Mouse (Mus musculus): ENCODE measurements around the gene Alpi. TPM values are rescaled to one million over a fixed set of nuclear protein-coding genes. Genes with fewer than 3 reads are reported as not detected.
A peak's percentile ranks its signal among the peaks of the same experiment; 100 is the strongest.

Alpi gene
- not detected in 2 replicates for polyA plus RNA-seq (2015; fragmentation: Nextera tagmentation; extraction: Ambion mirVana)

- Histone ChIP-seq H3K4me1 (peaks cover 5% of the 10 kb centered on the region; the same call in 1 of the 2 replicates), H3K27me3 (peaks cover 5% of the 10 kb centered on the region), H3K27ac (no peak within 1 kb of the TSS), H3K36me3 (ENCODE audit: poor library complexity, severe bottlenecking) (no peaks in the 10 kb centered on the region), H3K9ac (no peak within 1 kb of the TSS), H3K4me2 (no peak within 1 kb of the TSS), H3K9me3 (replicated peaks) (no peaks in the 10 kb centered on the region), H3K4me3 (no peak within 1 kb of the TSS)
- 85% methylated on average over 1 of the region's 1 CpGs for WGBS
- no peak for ATAC-seq
These were observed at the start of gene Alpi for GRCm38 (mm10) chr1:87101411-87101810. TSS of gene Alpi (minus strand) at chr1:87101606.

DNA sequence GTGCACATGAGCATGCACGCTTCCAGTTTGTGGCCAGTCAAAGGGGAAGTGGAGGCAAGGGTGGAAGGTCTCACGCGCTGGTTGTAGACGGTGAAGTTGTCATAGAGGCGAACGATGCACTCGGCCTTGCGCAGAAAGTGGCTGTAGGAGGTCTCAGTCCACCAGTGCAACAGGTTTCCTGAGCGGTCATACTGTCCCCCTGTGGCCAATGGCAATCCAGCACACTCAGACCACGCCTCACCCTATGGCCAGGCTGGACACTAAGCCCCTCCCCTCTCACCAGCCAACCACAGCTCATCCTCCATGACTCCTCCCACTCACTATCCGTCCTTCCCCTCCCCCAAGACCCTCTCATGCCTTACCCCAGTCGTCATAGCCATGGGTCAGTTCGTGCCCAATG, 48.0 kb upstream of the Alpi start:
- peaks cover 3% of the 10 kb centered on the region; the same call in 1 of the 2 replicates for H3K36me3 ChIP-seq (ENCODE audit: poor library complexity, severe bottlenecking)
- ATAC-seq: no peak
- no peaks in the 10 kb centered on the region for H3K9me3 ChIP-seq (replicated peaks)
- no peak overlapping the region for H3K4me2 ChIP-seq
- 31% methylated on average over 13 of the region's 13 CpGs for WGBS
- no peak overlapping the region for H3K4me3 ChIP-seq
- H3K9ac ChIP-seq: no peak overlapping the region
- peaks cover 15% of the 10 kb centered on the region for H3K4me1 ChIP-seq
- H3K27me3 ChIP-seq: peaks cover 62% of the 10 kb centered on the region
- H3K27ac ChIP-seq: no peak overlapping the region

DNA sequence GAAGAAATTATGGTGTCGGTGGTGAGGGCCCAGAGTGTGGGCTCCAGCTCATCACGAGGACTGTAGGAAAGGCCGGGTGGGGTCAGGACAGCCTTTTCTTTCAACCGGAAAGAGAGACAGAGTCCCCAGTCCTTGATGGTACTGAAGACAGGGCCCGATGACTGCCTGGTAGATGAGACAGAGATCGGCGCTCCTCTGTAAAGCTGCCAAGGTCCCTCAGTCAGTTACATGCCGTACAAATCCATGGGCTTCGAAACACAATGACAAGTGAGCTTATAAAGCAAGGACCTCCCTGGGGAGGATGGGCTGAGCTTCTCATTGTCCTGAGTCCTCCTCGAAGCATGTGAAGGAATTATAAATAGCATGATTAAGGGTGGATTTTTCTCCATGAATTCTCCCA, 41.7 kb upstream of the Alpi start:
- 66% methylated on average over 10 of the region's 10 CpGs for WGBS
- H3K4me1 ChIP-seq: peaks cover 16% of the 10 kb centered on the region; the same call in 1 of the 2 replicates
- H3K27me3 ChIP-seq: peaks cover 6% of the 10 kb centered on the region; the same call in 1 of the 2 replicates
- no peak overlapping the region for H3K27ac ChIP-seq
- H3K4me2 ChIP-seq: no peak overlapping the region
- no peak for ATAC-seq
- no peaks in the 10 kb centered on the region for H3K9me3 ChIP-seq (replicated peaks)
- no peaks in the 10 kb centered on the region for H3K36me3 ChIP-seq (ENCODE audit: poor library complexity, severe bottlenecking)
- no peak overlapping the region for H3K4me3 ChIP-seq
- H3K9ac ChIP-seq: no peak overlapping the region

- Histone ChIP-seq H3K9me3 (replicated peaks) (no peaks in the 10 kb centered on the region), H3K9ac (no peak overlapping the region), H3K4me1 (peaks cover 16% of the 10 kb centered on the region; the same call in 1 of the 2 replicates), H3K27me3 (no peaks in the 10 kb centered on the region), H3K36me3 (ENCODE audit: poor library complexity, severe bottlenecking) (no peaks in the 10 kb centered on the region), H3K4me3 (no peak overlapping the region), H3K27ac (0 out of 2 replicates have a peak overlapping the region, but pooled peaks have one; percentile 14), H3K4me2 (no peak overlapping the region)
- ATAC-seq: no peak
- 71% methylated on average over 9 of the region's 9 CpGs for WGBS
These were observed 41.0 kb upstream of the Alpi start for GRCm38 (mm10) chr1:87142456-87142855.

DNA sequence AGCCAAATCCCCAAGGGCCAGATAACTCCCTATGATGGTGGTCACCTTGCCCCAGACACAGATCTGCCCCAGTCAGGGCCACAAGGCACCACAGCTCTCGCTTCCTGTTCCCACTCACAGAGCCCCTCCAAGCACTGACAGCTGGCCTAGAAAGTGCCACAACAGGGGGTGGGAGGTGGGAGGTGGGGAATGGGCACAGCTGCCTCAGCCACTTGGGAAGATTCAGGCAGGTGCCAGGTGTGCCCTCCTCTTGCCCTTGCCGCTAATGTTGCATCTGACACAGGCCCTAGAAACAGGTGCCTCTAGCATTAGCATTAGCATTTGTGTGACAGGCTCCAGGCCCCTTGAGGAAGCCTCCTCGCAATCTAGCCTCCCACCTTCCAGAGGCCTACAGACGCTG, 40.1 kb upstream of the Alpi start:
- no peaks in the 10 kb centered on the region for H3K9me3 ChIP-seq (replicated peaks)
- H3K36me3 ChIP-seq (ENCODE audit: poor library complexity, severe bottlenecking): no peaks in the 10 kb centered on the region
- no peak overlapping the region for H3K27ac ChIP-seq
- no peak for ATAC-seq
- H3K4me3 ChIP-seq: no peak overlapping the region
- H3K9ac ChIP-seq: no peak overlapping the region
- 87% methylated on average over 4 of the region's 4 CpGs for WGBS
- peaks cover 16% of the 10 kb centered on the region; the same call in 1 of the 2 replicates for H3K4me1 ChIP-seq
- H3K4me2 ChIP-seq: no peak overlapping the region
- no peaks in the 10 kb centered on the region for H3K27me3 ChIP-seq

DNA sequence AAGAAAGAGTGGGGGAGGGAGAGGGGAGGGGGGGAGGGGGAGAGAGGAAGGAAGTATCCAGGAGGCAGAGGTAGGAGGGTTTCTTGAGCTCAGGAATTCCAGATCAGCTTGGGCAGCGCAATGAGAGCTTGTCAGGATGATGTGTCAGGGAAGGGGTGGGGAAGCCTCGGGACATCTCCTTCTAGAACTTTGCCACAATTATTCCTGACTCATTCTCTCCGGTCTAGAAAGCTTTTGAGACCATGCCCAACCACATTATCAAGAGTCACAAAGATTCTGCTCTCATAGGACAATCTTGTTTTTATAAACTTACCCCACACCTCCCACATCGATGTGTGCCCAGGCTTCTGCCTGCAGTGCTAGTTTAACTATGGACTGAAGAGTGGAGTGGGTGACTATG, 30.4 kb upstream of the Alpi start:
- Histone ChIP-seq H3K9me3 (replicated peaks) (no peaks in the 10 kb centered on the region), H3K27ac (no peak overlapping the region), H3K4me2 (no peak overlapping the region), H3K4me1 (no peaks in the 10 kb centered on the region), H3K4me3 (no peak overlapping the region), H3K36me3 (ENCODE audit: poor library complexity, severe bottlenecking) (no peaks in the 10 kb centered on the region), H3K27me3 (peaks cover 25% of the 10 kb centered on the region), H3K9ac (no peak overlapping the region)
- 82% methylated on average over 4 of the region's 4 CpGs for WGBS
- ATAC-seq: no peak

DNA sequence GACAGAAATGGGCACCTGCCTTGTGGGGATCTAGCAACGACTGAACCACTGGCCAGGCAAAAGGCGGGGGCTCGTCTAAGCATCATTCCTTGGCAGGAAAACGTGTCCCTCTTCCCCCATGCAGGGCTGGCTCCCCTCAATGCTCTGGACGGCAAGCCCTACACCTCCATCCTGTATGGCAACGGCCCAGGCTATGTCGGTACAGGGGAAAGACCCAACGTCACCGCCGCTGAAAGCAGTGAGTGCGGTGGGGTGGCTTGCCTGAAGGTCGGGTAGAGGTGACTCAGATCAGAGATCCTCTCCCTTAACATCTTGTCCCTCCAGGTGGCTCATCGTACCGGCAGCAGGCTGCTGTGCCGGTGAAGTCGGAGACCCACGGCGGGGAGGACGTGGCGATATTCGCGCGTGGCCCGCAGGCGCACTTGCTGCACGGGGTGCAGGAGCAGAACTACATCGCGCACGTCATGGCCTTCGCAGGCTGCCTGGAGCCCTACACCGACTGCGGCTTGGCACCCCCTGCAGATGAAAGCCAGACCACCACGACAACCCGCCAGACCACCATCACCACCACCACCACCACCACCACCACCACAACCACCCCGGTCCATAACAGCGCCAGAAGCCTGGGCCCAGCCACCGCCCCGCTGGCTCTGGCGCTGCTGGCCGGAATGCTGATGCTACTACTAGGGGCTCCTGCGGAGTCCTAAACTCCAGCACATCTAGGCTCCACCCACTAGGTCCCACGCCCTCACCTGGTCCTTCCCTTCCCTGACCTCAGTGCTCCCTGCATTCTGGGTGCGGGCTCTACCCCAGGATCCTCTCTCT, 26.0 kb upstream of the Alpi start:
- H3K4me3 ChIP-seq: peak overlapping the region; percentile 19; the same call in 1 of the 2 replicates
- 5% methylated on average over 43 of the region's 43 CpGs for WGBS
- no peak for ATAC-seq
- peaks cover 38% of the 10 kb centered on the region for H3K27me3 ChIP-seq
- H3K4me2 ChIP-seq: peak overlapping the region; percentile 40
- H3K27ac ChIP-seq: no peak overlapping the region
- no peak overlapping the region for H3K9ac ChIP-seq
- H3K4me1 ChIP-seq: no peaks in the 10 kb centered on the region
- no peaks in the 10 kb centered on the region for H3K9me3 ChIP-seq (replicated peaks)
- H3K36me3 ChIP-seq (ENCODE audit: poor library complexity, severe bottlenecking): no peaks in the 10 kb centered on the region

DNA sequence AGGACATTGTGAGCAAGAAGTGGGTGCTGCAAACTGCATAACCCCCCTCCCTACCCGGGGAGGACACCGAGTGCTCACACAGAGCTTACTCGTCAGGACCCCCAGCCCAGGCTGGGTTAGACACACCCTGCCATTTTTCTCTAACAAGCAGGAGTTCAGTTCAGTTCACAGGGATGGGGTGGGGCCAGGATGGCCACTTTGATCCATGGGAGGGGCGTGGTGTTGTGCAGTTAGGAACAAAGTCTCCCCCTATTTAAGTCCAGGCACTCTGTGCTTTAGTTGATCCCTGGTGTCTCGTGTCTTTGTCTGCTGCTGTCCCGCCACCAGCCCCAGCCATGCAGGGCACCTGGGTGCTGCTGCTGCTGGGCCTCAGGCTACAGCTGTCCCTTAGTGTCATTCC, 23.3 kb upstream of the Alpi start, which contains the start of gene Akp3:
Gene Akp3 (plus strand): TSS at position 301 of the 400 bp plus-strand sequence.
- peaks cover 38% of the 10 kb centered on the region for H3K27me3 ChIP-seq
- H3K4me3 ChIP-seq: no peak within 1 kb of the TSS
- H3K9ac ChIP-seq: no peak within 1 kb of the TSS
- no peak within 1 kb of the TSS for H3K4me2 ChIP-seq
- no peaks in the 10 kb centered on the region for H3K4me1 ChIP-seq
- WGBS: 69% methylated on average over 6 of the region's 6 CpGs
- H3K27ac ChIP-seq: no peak within 1 kb of the TSS
- no peaks in the 10 kb centered on the region for H3K36me3 ChIP-seq (ENCODE audit: poor library complexity, severe bottlenecking)
- ATAC-seq: no peak
- no peaks in the 10 kb centered on the region for H3K9me3 ChIP-seq (replicated peaks)

GRCm38 (mm10) chr1:87114784-87115183, 13.4 kb upstream of the Alpi start:
- Histone ChIP-seq H3K4me3 (no peak overlapping the region), H3K4me1 (no peaks in the 10 kb centered on the region), H3K27me3 (no peaks in the 10 kb centered on the region), H3K9ac (no peak overlapping the region), H3K27ac (no peak overlapping the region), H3K36me3 (ENCODE audit: poor library complexity, severe bottlenecking) (no peaks in the 10 kb centered on the region), H3K4me2 (no peak overlapping the region), H3K9me3 (replicated peaks) (no peaks in the 10 kb centered on the region)
- ATAC-seq: no peak
- 94% methylated on average over 1 of the region's 1 CpGs for WGBS

GRCm38 (mm10) chr1:87111719-87112354, 10.4 kb upstream of the Alpi start:
- Histone ChIP-seq H3K27me3 (no peaks in the 10 kb centered on the region), H3K27ac (no peak overlapping the region), H3K4me1 (no peaks in the 10 kb centered on the region), H3K4me2 (no peak overlapping the region), H3K4me3 (no peak overlapping the region), H3K9me3 (replicated peaks) (no peaks in the 10 kb centered on the region), H3K9ac (no peak overlapping the region), H3K36me3 (ENCODE audit: poor library complexity, severe bottlenecking) (no peaks in the 10 kb centered on the region)
- 37% methylated on average over 9 of the region's 9 CpGs for WGBS
- ATAC-seq: no peak

GRCm38 (mm10) chr1:87108564-87108963, 7.2 kb upstream of the Alpi start:
- Histone ChIP-seq H3K27ac (no peak overlapping the region), H3K4me3 (no peak overlapping the region), H3K36me3 (ENCODE audit: poor library complexity, severe bottlenecking) (no peaks in the 10 kb centered on the region), H3K4me1 (no peaks in the 10 kb centered on the region), H3K9ac (no peak overlapping the region), H3K9me3 (replicated peaks) (no peaks in the 10 kb centered on the region), H3K27me3 (no peaks in the 10 kb centered on the region), H3K4me2 (no peak overlapping the region)
- no peak for ATAC-seq
- 85% methylated on average over 4 of the region's 4 CpGs for WGBS

- H3K27me3 ChIP-seq: no peaks in the 10 kb centered on the region
- H3K9ac ChIP-seq: no peak overlapping the region
- no peaks in the 10 kb centered on the region for H3K4me1 ChIP-seq
- WGBS: 82% methylated on average over 8 of the region's 8 CpGs
- no peak overlapping the region for H3K4me3 ChIP-seq
- no peak for ATAC-seq
- no peaks in the 10 kb centered on the region for H3K36me3 ChIP-seq (ENCODE audit: poor library complexity, severe bottlenecking)
- H3K4me2 ChIP-seq: no peak overlapping the region
- no peak overlapping the region for H3K27ac ChIP-seq
- H3K9me3 ChIP-seq (replicated peaks): no peaks in the 10 kb centered on the region
These were observed 5.1 kb upstream of the Alpi start for GRCm38 (mm10) chr1:87106536-87106935.

Data from forebrain, embryonic 13.5 days (tissue).